In genomic region chr6:38801252-38801651, GRCm38 (mm10) we compare ENCODE assay signal across 20 mouse cellular contexts.
DNase-seq lines count a peak whose midpoint lies in the region; ATAC-seq and TF ChIP-seq lines count a peak whose summit lies in the region.
"Had no signal": no experiment of that assay in that cellular context is flagged by ENCODE, and none has a peak within 500 bp of the region (broad histone marks: within the 10 kb centered on the region; RNA-seq: fewer than 3 reads in every experiment).

No protein-coding gene starts in this region.

- H3K27me3 ChIP-seq in forebrain, embryonic 12.5 days = no peaks in the 10 kb centered on the region
- H3K27me3 ChIP-seq in forebrain, postnatal 0 days (ENCODE audit: insufficient read depth, low read length) = no peaks in the 10 kb centered on the region

- intact Hi-C loops in heart, postnatal 14 days (cut with DNase I) = no loop called here

- peaks cover 29% of the 10 kb centered on the region for H3K4me1 ChIP-seq in forebrain, embryonic 12.5 days
- no peaks in the 10 kb centered on the region for H3K4me1 ChIP-seq in forebrain, postnatal 0 days (ENCODE audit: insufficient read depth)

- no peak for TF ChIP-seq CTCF in forebrain, postnatal 0 days (IDR thresholded peaks at IDR 0.05; ENCODE audit: low read depth)

- H3K36me3 ChIP-seq in forebrain, embryonic 12.5 days (replicated peaks) = peaks cover 16% of the 10 kb centered on the region
- no peaks in the 10 kb centered on the region for H3K36me3 ChIP-seq in forebrain, postnatal 0 days (ENCODE audit: insufficient read depth)

- 77% methylated on average over 1 of the region's 1 CpGs for WGBS in forebrain, embryonic 12.5 days
- WGBS in forebrain, postnatal 0 days = 41% methylated on average over 1 of the region's 1 CpGs

- no peaks in the 10 kb centered on the region for H3K9me3 ChIP-seq in forebrain, embryonic 12.5 days
- no peaks in the 10 kb centered on the region for H3K9me3 ChIP-seq in forebrain, postnatal 0 days (ENCODE audit: low read length)
- H3K9me3 ChIP-seq: hindbrain, embryonic 10.5 days had no signal

- DNase-seq in forebrain, postnatal 0 days = no peak
- DNase-seq in heart, adult 11 months = peak; percentile 52
- no peak for DNase-seq in heart, postnatal 14 days
- peak; percentile 50 for DNase-seq in induced T-regulatory cell, adult 2 months (ENCODE audit: low read depth)
- DNase-seq in right cerebral cortex, postnatal 25 days = no peak
- DNase-seq: adrenal gland, adult 8-10 months; adrenal gland, postnatal 25 days; cerebellum, adult 11-12 months; cerebellum, adult 8-10 months; cerebellum, postnatal 14 days; gastrocnemius, postnatal 10 days; gastrocnemius, postnatal 36 days; heart, postnatal 36 days; kidney, adult 2 months had no signal

- H3K9ac ChIP-seq in forebrain, embryonic 12.5 days = no peak overlapping the region
- H3K9ac ChIP-seq in forebrain, postnatal 0 days = no peak overlapping the region

- H3K27ac ChIP-seq in forebrain, embryonic 12.5 days = 0 out of 2 replicates have a peak overlapping the region, but pooled peaks have one; percentile 15
- no peak overlapping the region for H3K27ac ChIP-seq in forebrain, postnatal 0 days (ENCODE audit: low read depth, low read length)
- H3K27ac ChIP-seq: forebrain, embryonic 10.5 days; hindbrain, embryonic 10.5 days had no signal

- no peak overlapping the region for H3K4me3 ChIP-seq in forebrain, embryonic 12.5 days (replicated peaks)
- H3K4me3 ChIP-seq in forebrain, postnatal 0 days (ENCODE audit: low read depth, low read length) = no peak overlapping the region
- H3K4me3 ChIP-seq: forebrain, embryonic 10.5 days; hindbrain, embryonic 10.5 days had no signal

- H3K4me2 ChIP-seq in forebrain, embryonic 12.5 days = no peak overlapping the region
- no peak overlapping the region for H3K4me2 ChIP-seq in forebrain, postnatal 0 days (ENCODE audit: low read depth)
- H3K4me2 ChIP-seq: heart, embryonic 11.5 days had no signal

- ATAC-seq in forebrain, embryonic 12.5 days (ENCODE audit: low FRiP score) = no peak
- no peak for ATAC-seq in forebrain, postnatal 0 days
- ATAC-seq: hindbrain, postnatal 0 days; intestine, postnatal 0 days had no signal

Comparison
In these comparisons a context has a peak if more than half of its experiments do, and no peak if none do; other contexts are left out.
1. DNase-seq: peak in heart, adult 11 months (single experiment) and induced T-regulatory cell, adult 2 months (single experiment); none in forebrain, postnatal 0 days (single experiment), heart, postnatal 14 days (0 of 2) and right cerebral cortex, postnatal 25 days (single experiment).